Mouse (Mus musculus) G1E (cell line): ENCODE measurements at regions not wholly inside any gene's neighbourhood (a gene's known extent, or its start where the extent isn't known, plus 50 kb on each side); places are given as distances from the start of the nearest gene placed in this dataset.

Experiments
- CTCF ChIP-seq: IDR thresholded peaks from 2 replicates; pipeline ENCODE4 v1.5.1; 2012; ENCODE audit warnings: low read depth, low read length, inconsistent platforms, mixed read lengths
- GATA2 ChIP-seq: IDR thresholded peaks from 2 replicates; pipeline ENCODE4 v1.6.1; 2012; ENCODE audit warnings: low read depth, low read length, inconsistent platforms, borderline replicate concordance
- POLR2AphosphoS5 ChIP-seq: IDR thresholded peaks from 2 replicates; pipeline ENCODE4 v1.6.1; 2012; ENCODE audit warnings: low read depth, low read length, inconsistent platforms; ENCODE audit not compliant: insufficient replicate concordance
- TAL1 ChIP-seq: conservative IDR thresholded peaks from 2 replicates; pipeline ENCODE4 v1.6.1; 2012; ENCODE audit warnings: low read depth, low read length, inconsistent platforms, mixed read lengths

GRCm38 (mm10) chr14:104937083-104937864, 239.9 kb downstream of the Rbm26 start:
- no peak for TF ChIP-seq CTCF
- TF ChIP-seq TAL1 = no peak
- no peak for TF ChIP-seq POLR2AphosphoS5
- no peak for TF ChIP-seq GATA2
